Mouse (Mus musculus) forebrain, embryonic 12.5 days (tissue): ENCODE measurements around the gene Unc119. TPM values are rescaled to one million over a fixed set of nuclear protein-coding genes. Genes with fewer than 3 reads are reported as not detected.
A peak's percentile ranks its signal among the peaks of the same experiment; 100 is the strongest.

Experiments used
- ATAC-seq: fragments of 200-750 bp; cut with Nextera tagmentation; 2 replicates; pipeline ENCODE4 v1.8.0; 2017; ENCODE audit warnings: moderate TSS enrichment; ENCODE audit not compliant: low FRiP score
- H3K27ac ChIP-seq: fragments of 300-500 bp; sonication (generic); 2 replicates; pipeline ENCODE4 v1.5.1; 2016; ENCODE audit warnings: mild to moderate bottlenecking
- H3K27me3 ChIP-seq: fragments of 300-500 bp; sonication (generic); 2 replicates; pipeline ENCODE4 v1.6.1; 2016; ENCODE audit warnings: mild to moderate bottlenecking
- H3K36me3 ChIP-seq: fragments of 300-500 bp; sonication (generic); replicated peaks from 2 replicates; pipeline ENCODE4 v1.6.1; 2016; ENCODE audit warnings: mild to moderate bottlenecking
- H3K4me1 ChIP-seq: fragments of 300-500 bp; sonication (generic); 2 replicates; pipeline ENCODE4 v1.6.1; 2016
- H3K4me2 ChIP-seq: fragments of 300-500 bp; sonication (generic); 2 replicates; pipeline ENCODE4 v1.6.1; 2016; ENCODE audit warnings: mild to moderate bottlenecking, moderate library complexity
- H3K4me3 ChIP-seq: fragments of 300-500 bp; sonication (generic); replicated peaks from 2 replicates; pipeline ENCODE4 v1.5.1; 2016; ENCODE audit warnings: mild to moderate bottlenecking
- H3K9ac ChIP-seq: fragments of 300-500 bp; sonication (generic); 2 replicates; pipeline ENCODE4 v1.6.1; 2016; ENCODE audit warnings: mild to moderate bottlenecking
- H3K9me3 ChIP-seq: fragments of 300-500 bp; sonication (generic); 2 replicates; pipeline ENCODE4 v1.6.1; 2016
- WGBS: fragments of 180-500 bp; shearing (Covaris S2); methylation state at CpG from one replicate; pipeline ENCODE4 v1.1.7; 2016; 5-methylcytosine and 5-hydroxymethylcytosine counted together
- polyA plus RNA-seq: library from polyadenylated mRNA; unstranded; fragments of >200 nt; fragmentation: Nextera tagmentation; extraction: Ambion mirVana; gene quantifications from 2 replicates; pipeline ENCODE4 v1.2.1, GENCODE M21; 2016

The Unc119 gene
- polyA plus RNA-seq = 75.6 and 76.5 TPM in 2 replicates

DNA sequence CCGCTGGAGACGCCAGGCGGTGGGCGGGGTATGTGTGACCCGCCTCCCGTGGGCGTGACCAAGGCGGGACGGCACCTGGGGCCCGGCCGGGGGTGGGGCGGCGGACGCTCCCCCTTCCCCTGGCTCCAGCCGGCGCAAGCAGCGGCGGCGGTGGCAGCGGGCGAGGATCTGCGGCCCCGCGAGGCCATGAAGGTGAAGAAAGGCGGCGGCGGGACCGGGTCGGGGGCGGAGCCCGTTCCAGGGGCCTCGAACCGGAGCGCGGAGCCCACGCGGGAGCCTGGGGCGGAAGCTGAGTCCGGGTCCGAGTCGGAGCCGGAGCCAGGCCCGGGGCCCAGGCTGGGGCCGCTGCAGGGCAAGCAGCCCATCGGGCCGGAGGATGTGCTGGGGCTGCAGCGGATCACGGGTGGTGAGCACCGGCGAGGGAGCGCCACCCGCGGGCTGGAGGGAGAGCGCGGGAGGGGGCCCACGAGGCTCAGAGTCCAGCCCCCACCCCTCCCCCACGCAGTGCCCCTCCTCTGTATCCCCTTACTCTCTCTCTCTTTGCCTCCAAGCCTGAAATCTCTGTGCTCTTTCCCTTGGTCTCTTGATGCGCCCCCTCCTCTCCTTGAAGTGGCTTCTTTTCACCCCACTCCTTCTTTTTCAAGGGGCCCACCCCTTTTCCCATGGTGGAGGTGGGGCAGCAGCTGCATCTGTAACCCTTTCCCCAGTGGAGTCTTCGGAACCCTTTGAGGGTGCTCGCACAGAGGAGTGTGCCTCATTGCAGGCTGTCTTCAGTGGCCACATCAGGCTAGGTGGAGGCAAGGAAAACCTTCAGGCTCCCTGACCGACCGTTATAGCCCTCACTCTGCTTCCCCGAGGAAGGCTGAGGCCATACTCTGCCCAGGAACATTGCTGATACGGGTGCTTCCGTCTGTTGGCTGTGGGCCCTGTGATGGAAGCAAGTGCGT, at the start of gene Unc119:
TSS of gene Unc119 (plus strand) at position 102 of the 947 bp plus-strand sequence.
- 2% methylated on average over 41 of the region's 66 CpGs for WGBS
- H3K4me2 ChIP-seq = peak within 1 kb of the TSS; percentile 76
- H3K4me1 ChIP-seq = peaks cover 38% of the 10 kb centered on the region
- H3K4me3 ChIP-seq = peak within 1 kb of the TSS; percentile 88
- H3K36me3 ChIP-seq = peaks cover 36% of the 10 kb centered on the region
- peak within 1 kb of the TSS; percentile 96 for H3K9ac ChIP-seq
- H3K27ac ChIP-seq = peak within 1 kb of the TSS; percentile 89
- peak; percentile 84 for ATAC-seq
- H3K9me3 ChIP-seq = no peaks in the 10 kb centered on the region
- no peaks in the 10 kb centered on the region for H3K27me3 ChIP-seq

DNA sequence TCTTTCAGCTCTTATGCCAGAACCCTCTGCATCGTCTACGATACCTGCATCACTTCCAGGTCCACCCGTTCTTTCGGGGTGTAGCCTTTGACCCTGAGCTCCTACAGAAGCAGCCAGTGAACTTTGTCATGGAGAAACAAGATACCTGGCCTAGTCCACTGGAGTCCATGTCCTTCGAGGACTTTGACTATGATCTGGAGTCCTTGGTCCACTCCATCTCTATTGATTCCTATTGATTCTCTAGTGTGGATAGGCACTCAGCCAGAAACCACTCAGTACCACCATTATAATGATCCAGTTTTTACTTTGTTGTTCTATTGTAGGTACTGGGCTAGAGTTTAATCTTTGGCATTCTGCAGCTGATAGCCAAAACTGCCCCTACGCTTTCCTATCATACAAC, 48.7 kb upstream of the Unc119 start:
- Histone ChIP-seq H3K36me3 (peaks cover 36% of the 10 kb centered on the region), H3K4me1 (no peaks in the 10 kb centered on the region), H3K4me2 (no peak overlapping the region), H3K27me3 (no peaks in the 10 kb centered on the region), H3K27ac (no peak overlapping the region), H3K9me3 (no peaks in the 10 kb centered on the region), H3K4me3 (no peak overlapping the region), H3K9ac (no peak overlapping the region)
- no peak for ATAC-seq
- WGBS = 95% methylated on average over 6 of the region's 6 CpGs

DNA sequence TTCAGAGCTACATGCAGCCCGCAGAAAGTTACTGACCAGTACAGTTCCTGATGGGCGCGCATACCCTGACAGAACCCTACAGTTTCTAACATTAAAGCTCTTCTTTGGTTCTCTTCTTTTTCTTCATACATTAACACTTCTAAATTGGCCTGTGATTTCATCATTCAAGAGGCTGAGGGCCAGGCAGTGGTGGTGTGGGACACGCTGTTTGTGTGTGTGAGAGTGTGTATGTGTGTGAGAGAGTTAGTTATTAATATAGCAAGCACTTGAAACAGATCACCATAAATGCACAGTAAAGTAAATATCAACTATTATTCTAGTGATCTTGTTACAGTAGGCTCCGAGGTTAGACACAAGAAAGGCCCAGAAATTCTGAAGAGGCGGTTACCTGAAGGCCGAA, 42.4 kb upstream of the Unc119 start:
- Histone ChIP-seq H3K4me3 (peak overlapping the region; percentile 71), H3K27ac (peak overlapping the region; percentile 62), H3K9ac (peak overlapping the region; percentile 76), H3K9me3 (no peaks in the 10 kb centered on the region), H3K4me2 (peak overlapping the region; percentile 79), H3K4me1 (peaks cover 14% of the 10 kb centered on the region), H3K36me3 (peaks cover 26% of the 10 kb centered on the region), H3K27me3 (no peaks in the 10 kb centered on the region)
- ATAC-seq = peak; percentile 20
- 74% methylated on average over 7 of the region's 7 CpGs for WGBS

DNA sequence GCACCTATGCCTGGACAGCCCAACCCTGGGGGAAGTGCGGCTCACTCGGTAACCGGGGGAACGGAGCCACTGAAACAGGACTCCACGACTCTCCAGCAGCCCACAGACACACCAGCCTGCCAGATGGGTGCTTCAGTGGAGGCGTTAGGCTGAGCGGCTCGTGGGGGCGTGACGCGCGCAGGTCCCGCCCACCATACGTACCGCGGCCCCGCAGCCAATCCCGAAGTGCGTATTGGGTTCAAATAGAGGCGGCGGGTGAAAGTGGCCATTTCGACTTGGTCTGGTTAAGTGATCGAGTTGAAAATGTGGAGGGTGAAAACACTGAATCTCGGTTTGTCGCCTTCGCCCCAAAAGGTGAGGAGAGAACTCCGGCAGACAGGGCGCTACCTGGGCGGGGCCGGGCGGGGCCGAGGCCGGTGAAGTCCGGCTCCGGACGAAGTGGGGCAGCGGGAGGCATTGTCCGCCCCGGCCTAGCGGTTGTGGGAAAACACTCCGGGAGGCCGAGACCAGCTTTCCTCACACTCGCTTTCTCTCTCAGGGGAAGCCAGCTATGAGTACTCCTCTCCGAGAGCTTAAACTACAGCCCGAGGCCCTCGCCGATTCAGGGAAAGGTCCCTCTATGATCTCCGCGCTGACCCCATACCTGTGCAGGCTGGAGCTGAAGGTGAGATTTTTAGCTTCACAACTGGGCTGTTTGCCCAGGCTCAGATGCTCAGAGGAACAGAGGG, 41.8 kb upstream of the Unc119 start, which contains the start of gene Spag5:
TSS of gene Spag5 (plus strand) at position 173 of the 728 bp plus-strand sequence.
- Histone ChIP-seq H3K4me2 (peak within 1 kb of the TSS; percentile 79), H3K9ac (peak within 1 kb of the TSS; percentile 76), H3K27me3 (no peaks in the 10 kb centered on the region), H3K36me3 (peaks cover 31% of the 10 kb centered on the region), H3K4me3 (peak within 1 kb of the TSS; percentile 71), H3K9me3 (no peaks in the 10 kb centered on the region), H3K27ac (peak within 1 kb of the TSS; percentile 72), H3K4me1 (peaks cover 14% of the 10 kb centered on the region)
- WGBS = under 1% methylated on average over 49 of the region's 49 CpGs
- peak; percentile 100 for ATAC-seq

DNA sequence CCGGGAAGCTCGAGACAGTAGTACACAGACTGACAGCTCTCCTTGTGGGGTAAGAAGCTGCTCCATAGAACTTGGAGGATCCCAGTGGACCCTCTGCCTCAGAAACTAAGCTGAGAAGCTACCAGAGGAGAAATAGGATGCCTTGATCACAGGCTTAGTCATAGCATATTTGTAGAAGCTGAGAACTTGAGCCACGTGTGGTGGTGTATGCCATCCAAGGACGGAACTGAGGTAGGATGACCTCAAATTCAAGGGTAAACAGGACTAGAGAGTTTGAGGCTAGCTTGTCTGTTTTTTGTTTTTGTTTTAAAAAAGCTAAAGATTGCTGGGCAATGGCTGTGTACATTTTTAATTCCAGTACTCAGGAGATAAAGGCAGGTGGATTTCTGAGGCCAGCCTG, 38.0 kb upstream of the Unc119 start:
- H3K9me3 ChIP-seq = no peaks in the 10 kb centered on the region
- H3K36me3 ChIP-seq = peaks cover 60% of the 10 kb centered on the region
- H3K27me3 ChIP-seq = no peaks in the 10 kb centered on the region
- H3K4me2 ChIP-seq = no peak overlapping the region
- no peak overlapping the region for H3K27ac ChIP-seq
- no peak overlapping the region for H3K4me3 ChIP-seq
- ATAC-seq = no peak
- peaks cover 20% of the 10 kb centered on the region for H3K4me1 ChIP-seq
- WGBS = 91% methylated on average over 4 of the region's 4 CpGs
- no peak overlapping the region for H3K9ac ChIP-seq

DNA sequence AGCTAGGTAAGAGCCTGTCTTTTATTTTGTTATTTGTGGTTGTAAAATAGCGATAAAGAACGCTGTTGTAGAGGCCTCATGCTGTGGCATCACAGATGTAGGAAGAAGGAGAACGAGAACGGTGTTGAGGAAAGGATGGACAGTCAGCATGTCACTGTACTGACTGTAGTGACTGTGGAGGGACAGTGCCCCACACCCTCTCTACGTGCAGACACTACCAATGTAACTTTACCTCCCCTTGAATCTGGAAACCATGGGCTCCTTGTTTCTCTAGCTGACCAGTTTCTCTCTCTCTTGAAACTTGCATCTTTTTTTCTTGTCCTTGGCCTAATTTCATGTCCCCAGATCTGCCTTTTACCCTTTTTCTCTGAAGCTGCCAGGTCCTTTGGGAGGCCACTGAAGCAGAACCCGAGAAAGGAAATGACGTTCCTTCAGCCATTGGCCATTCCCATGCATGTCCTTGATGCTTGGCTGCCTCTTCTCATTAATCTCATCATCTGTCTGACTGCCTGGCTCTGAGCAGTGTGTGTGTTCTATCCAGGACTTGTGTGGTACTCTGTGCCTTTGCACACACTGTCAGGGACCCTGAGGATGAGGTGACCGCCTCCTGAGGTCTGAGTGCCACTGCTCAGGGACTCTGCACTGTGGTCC, 32.3 kb upstream of the Unc119 start:
- no peak overlapping the region for H3K27ac ChIP-seq
- H3K36me3 ChIP-seq = peaks cover 88% of the 10 kb centered on the region
- H3K9me3 ChIP-seq = no peaks in the 10 kb centered on the region
- WGBS = 92% methylated on average over 8 of the region's 8 CpGs
- H3K27me3 ChIP-seq = no peaks in the 10 kb centered on the region
- H3K4me2 ChIP-seq = no peak overlapping the region
- peaks cover 6% of the 10 kb centered on the region; the same call in 1 of the 2 replicates for H3K4me1 ChIP-seq
- no peak for ATAC-seq
- no peak overlapping the region for H3K4me3 ChIP-seq
- H3K9ac ChIP-seq = no peak overlapping the region

DNA sequence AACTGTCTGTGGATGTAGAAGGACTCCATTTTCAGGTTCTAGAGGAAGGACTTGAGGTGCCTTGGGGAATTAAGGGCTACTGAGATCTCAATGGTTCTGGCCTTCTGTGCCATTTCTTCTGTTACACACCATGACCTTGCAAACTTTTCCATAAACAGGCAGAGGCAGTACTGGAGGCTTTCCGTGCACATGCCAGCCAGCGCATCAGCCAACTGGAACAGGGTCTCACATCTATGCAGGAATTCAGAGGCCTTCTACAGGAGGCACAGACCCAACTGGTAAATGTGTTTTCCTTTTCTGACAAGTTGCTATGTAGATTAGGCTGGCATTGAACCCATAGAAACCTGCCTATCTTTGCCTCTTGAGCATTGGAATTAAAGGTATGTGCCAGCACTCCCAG, 29.6 kb upstream of the Unc119 start:
- 92% methylated on average over 2 of the region's 2 CpGs for WGBS
- no peak overlapping the region for H3K4me2 ChIP-seq
- no peaks in the 10 kb centered on the region for H3K9me3 ChIP-seq
- no peak for ATAC-seq
- no peak overlapping the region for H3K4me3 ChIP-seq
- H3K9ac ChIP-seq = no peak overlapping the region
- H3K27me3 ChIP-seq = no peaks in the 10 kb centered on the region
- no peak overlapping the region for H3K27ac ChIP-seq
- peaks cover 91% of the 10 kb centered on the region for H3K36me3 ChIP-seq
- no peaks in the 10 kb centered on the region for H3K4me1 ChIP-seq

DNA sequence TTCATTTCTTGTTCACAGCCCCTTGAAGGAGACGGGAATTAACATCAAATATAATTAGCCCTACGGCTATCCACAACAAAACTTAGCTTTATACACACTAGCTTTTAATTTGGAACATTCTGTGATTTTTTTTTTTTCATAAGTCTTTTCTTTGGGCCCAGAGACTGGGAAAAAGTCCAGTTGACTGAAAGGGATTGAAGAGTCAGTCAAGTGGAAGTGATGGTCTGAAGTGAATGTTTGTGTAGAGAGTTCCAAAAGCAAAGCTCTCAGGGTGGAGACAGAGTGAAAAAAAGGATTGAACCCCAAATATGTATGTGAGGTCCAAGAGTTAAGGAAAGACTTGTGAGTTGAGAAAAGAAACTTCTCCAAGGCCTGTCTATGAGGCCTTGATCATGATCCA, 24.9 kb upstream of the Unc119 start:
- WGBS = 76% methylated on average over 2 of the region's 2 CpGs
- Histone ChIP-seq H3K4me1 (peaks cover 14% of the 10 kb centered on the region; the same call in 1 of the 2 replicates), H3K9me3 (no peaks in the 10 kb centered on the region), H3K27me3 (no peaks in the 10 kb centered on the region), H3K4me3 (no peak overlapping the region), H3K27ac (no peak overlapping the region), H3K9ac (no peak overlapping the region), H3K4me2 (no peak overlapping the region), H3K36me3 (peaks cover 94% of the 10 kb centered on the region)
- no peak for ATAC-seq

DNA sequence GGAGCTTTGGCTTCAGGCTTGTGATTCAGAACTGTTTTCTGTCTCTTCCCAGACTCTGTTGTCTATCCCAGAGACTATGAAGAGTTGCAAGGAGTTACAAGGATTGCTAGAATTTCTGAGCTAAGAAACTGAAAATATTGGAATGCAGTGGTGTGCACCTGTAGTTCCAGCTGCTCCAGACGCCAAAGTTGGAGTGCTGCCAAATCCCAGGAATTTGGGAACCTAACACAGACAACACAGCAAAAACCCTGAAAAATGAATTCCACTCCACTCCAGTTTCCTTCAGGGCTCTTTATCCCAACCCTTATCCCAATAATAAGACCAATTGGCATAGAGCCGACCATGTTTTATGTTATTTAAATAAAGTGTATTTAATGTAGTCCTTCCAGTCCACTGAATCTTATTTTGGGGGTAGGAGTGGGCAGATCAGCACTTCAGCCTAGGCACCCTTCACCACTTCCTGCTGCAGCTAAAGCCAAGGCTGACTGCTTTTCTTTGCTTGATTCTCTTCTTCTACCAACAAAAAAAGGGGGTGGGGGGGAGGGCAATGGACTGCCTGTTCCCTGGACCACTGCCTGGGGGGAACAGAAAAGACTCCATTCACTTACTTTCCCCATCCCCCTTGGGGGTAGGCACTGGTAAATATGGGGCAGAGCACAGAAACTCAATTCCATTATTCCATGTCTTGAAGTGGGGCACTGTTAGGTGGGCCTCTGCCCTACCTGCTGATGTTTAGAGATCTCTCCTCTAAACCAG, 21.0 kb upstream of the Unc119 start:
- Histone ChIP-seq H3K9me3 (no peaks in the 10 kb centered on the region), H3K9ac (no peak overlapping the region), H3K27ac (peak overlapping the region; percentile 74), H3K4me2 (peak overlapping the region; percentile 39), H3K4me3 (no peak overlapping the region), H3K27me3 (no peaks in the 10 kb centered on the region), H3K36me3 (peaks cover 63% of the 10 kb centered on the region), H3K4me1 (peaks cover 14% of the 10 kb centered on the region; the same call in 1 of the 2 replicates)
- WGBS = 52% methylated on average over 2 of the region's 2 CpGs
- ATAC-seq = no peak

DNA sequence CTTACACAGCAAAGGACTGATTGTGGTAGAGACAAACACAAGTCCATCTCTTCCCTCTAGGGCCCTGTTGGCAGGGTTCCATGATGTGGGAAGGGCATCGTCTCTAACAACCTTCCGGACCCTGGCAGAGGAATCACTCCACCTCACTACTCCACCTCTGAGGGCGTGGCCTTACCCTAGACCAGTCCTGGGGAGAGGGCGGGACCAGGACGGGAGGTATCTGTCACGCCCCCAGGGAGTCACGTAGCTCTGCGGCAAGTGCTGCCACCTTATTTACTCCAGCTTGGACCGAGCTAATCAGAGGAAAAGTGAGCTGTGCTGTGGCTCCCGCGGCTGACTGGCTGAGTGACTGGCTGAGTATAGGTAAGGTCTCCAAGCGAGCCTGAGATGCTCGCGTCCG, 20.4 kb upstream of the Unc119 start, which contains the start of gene Aldoc:
TSS of gene Aldoc (plus strand) at position 109 of the 400 bp plus-strand sequence.
- H3K27ac ChIP-seq = peak within 1 kb of the TSS; percentile 74
- H3K4me1 ChIP-seq = peaks cover 14% of the 10 kb centered on the region; the same call in 1 of the 2 replicates
- peak within 1 kb of the TSS; percentile 39 for H3K4me2 ChIP-seq
- no peaks in the 10 kb centered on the region for H3K27me3 ChIP-seq
- 6% methylated on average over 15 of the region's 15 CpGs for WGBS
- H3K36me3 ChIP-seq = peaks cover 57% of the 10 kb centered on the region
- ATAC-seq = peak; percentile 79; the same call in 1 of the 2 replicates
- H3K9ac ChIP-seq = no peak within 1 kb of the TSS
- no peaks in the 10 kb centered on the region for H3K9me3 ChIP-seq
- peak within 1 kb of the TSS; percentile 21 for H3K4me3 ChIP-seq

DNA sequence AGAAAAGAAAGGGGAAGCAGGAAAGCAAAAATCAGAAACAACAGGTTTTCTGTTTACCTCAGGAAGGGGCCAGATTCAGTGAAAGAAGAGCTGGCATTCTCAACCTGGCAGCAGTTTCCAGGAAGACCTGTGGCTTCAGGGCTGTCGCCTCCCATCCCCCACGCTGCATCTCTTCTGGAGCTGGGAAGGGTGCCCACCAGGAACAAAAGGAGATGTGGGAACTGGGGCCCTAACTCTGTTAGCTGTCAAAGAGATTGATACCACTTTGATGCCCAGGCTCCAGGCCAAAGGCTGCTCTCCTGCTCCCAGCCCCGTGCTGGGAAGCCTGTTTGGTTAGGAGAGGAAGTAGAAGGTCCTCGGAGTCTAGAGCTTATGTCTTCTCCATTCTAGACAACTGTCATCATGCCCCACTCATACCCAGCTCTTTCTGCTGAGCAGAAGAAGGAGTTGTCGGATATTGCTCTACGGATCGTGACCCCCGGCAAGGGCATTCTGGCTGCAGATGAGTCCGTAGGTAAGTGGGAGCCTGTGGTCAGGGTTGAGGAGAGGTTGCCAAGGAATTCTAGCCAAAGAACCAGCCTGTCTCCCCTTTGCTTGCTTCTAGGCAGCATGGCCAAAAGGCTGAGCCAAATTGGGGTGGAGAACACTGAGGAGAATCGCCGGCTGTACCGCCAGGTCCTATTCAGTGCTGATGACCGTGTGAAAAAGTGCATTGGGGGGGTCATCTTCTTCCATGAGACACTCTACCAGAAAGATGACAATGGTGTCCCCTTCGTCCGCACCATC, 19.1 kb upstream of the Unc119 start:
- ATAC-seq = no peak
- H3K36me3 ChIP-seq = peaks cover 44% of the 10 kb centered on the region
- WGBS = 88% methylated on average over 15 of the region's 15 CpGs
- H3K9ac ChIP-seq = no peak overlapping the region
- peaks cover 20% of the 10 kb centered on the region for H3K4me1 ChIP-seq
- H3K27ac ChIP-seq = peak overlapping the region; percentile 74; the same call in 1 of the 2 replicates
- H3K9me3 ChIP-seq = no peaks in the 10 kb centered on the region
- H3K27me3 ChIP-seq = no peaks in the 10 kb centered on the region
- H3K4me3 ChIP-seq = no peak overlapping the region
- H3K4me2 ChIP-seq = peak overlapping the region; percentile 39
